Mouse (Mus musculus) ES-Bruce4 (cell line): ENCODE measurements around the gene Ankdd1a.

Source experiments
- CTCF ChIP-seq: IDR thresholded peaks from one replicate; pipeline ENCODE4 v1.8.1; 2011; ENCODE audit warnings: low read depth, low read length
- EP300 ChIP-seq: IDR thresholded peaks from 2 replicates; pipeline ENCODE4 v1.6.1; 2011; ENCODE audit warnings: low read depth, low read length; ENCODE audit not compliant: insufficient read depth

DNA sequence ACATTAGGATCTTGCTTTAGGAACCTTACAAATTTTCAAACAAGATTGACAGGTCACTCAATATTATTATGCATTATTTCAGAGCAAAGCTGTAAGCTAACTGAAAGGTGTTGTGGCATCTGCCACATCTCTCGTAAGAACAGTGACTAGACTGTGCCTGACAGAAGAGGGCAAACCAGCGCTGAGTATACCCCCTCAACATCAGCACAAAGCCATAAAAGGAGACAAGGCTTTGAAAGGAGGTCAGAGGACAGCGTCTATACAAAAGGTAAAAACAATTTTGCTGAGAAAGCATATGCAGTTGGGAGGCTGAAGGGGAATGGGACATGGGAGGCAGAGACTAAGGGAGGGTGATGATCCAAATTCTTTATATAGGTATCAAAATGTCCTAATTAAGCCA, 59.8 kb downstream of the Ankdd1a start:
- TF ChIP-seq CTCF: no peak
- no peak for TF ChIP-seq EP300
